Mouse (Mus musculus) gastrocnemius, adult 2 months (tissue): ENCODE data around the gene Casc1. TPM values are rescaled to one million over a fixed set of nuclear protein-coding genes. Genes with fewer than 3 reads are reported as not detected.

Experiments
- DNase-seq: peaks from one replicate; pipeline ENCODE4 v3.0.0; 2022
- H3K27ac ChIP-seq: fragments of 200-600 bp; 2 replicates; pipeline ENCODE4 v1.8.1; 2022; ENCODE audit warnings: mild to moderate bottlenecking
- H3K4me3 ChIP-seq: fragments of 200-600 bp; 2 replicates; pipeline ENCODE4 v1.8.1; 2022; ENCODE audit warnings: mild to moderate bottlenecking, moderate library complexity
- CTCF ChIP-seq: fragments of 200-600 bp; IDR thresholded peaks from 2 replicates; pipeline ENCODE4 v1.8.1; 2022; ENCODE audit warnings: antibody characterized with exemption, mild to moderate bottlenecking, moderate library complexity
- intact Hi-C: fragments of 180-260 bp; cut with DNase I; formaldehyde crosslinking; loops from one replicate; pipeline ENCODE4 v1.15.1; 2025
- total RNA-seq, 2 experiments: library from RNA; stranded (reverse); gene quantifications; 2 replicates each; pipeline ENCODE4 v1.2.3; 2021

Gene Casc1
- total RNA-seq, 2 experiments from 2014 or later: 0.18 to 0.36 TPM

DNA sequence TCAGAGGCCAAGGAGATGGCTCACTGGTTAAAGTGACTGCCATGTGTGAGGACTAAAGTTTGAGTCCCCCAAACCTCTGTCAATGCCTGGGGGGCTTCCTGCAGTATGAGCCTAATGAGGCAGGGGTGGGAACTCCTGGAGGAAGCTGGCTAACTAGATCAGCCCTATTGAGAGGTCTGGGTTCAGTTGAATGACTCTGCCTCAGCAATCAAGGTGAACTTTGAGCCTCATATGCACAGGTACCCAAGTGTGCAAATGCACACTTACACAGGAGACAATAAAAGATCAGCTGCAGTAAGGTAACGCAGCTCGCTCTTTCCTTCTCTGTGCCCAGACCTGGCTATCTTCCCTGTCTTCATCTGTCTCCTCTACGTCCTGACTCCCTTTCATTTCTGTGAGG, 17.8 kb downstream of the Casc1 start:
- no peak for TF ChIP-seq CTCF
- intact Hi-C loops: no loop called here
- DNase-seq: no peak
- Histone ChIP-seq H3K27ac (no peak overlapping the region), H3K4me3 (no peak overlapping the region)

DNA sequence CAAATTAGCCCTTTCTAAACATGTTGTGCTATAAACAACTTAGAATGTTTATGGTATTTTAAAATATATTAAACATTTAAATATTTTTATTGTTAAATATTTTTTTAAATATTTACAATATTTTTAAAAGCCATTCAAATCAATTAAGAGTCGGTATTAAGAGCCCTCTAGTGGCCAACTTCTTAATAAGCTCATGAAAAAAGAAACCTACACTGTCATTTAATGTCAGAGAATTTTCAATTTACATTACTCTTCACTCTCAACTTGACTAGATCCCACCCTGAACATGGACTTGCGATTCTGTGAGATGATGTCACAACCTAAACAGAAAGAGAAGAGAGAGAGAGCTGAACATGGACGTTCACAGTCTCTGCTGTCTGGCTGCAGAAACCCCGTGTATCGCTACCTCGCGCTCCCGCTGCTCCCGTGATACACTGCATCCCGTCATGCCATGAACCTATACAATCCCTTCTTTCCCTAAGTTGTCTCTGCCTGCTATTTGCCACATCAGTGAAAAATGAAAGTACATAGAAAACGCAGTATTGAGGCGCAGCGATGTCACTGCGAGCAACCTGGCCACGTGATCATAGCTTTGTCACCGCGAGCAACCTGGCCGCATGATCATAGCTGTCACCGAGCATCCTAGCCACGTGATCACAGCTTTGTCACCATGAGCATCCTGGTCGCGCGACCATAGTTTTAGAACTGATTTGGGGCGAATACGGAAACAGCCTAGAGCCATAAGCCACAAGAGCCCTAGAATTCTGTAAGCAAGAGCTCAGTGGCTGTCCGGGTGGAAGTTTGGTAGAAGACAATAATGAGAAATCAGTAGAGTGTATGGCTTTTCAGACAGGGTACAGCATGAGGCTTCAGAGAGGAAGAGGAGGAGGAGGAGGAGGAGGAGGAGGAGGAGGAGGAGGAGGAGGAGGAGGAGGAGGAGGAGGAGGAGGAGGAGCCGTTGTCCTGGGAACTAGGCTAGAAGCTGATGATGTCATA, 23.4 kb downstream of the Casc1 start:
- DNase-seq: no peak
- intact Hi-C loops: loop anchor here (1.0 kb wide), 1 partner anchor 99 kb away; no protein-coding TSS in a partner anchor
- TF ChIP-seq CTCF: peak; percentile 76
- peak overlapping the region; percentile 67 for H3K4me3 ChIP-seq
- peak overlapping the region; percentile 12; the same call in 1 of the 2 replicates for H3K27ac ChIP-seq

DNA sequence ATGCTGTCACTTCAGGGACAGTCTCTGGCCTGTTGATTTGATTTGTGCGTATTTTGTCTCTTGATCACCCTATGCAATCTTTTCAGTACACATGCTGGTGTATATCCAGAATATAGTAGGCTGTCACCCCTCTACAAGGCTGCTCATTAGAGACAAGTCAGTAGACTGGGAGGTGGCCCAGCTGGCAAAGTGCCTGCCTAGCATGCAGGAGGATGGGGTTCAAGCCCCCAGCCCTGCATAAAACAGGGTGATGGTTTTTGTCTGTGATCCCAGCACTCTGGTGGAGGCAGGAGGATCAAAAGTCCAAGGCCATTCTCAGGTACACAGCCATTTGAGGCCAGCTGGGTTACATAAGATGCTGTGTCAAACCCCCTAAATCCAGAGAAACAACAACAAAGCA, 24.7 kb downstream of the Casc1 start:
- no peak overlapping the region for H3K27ac ChIP-seq
- no peak for TF ChIP-seq CTCF
- DNase-seq: no peak
- intact Hi-C loops: no loop called here
- no peak overlapping the region for H3K4me3 ChIP-seq

DNA sequence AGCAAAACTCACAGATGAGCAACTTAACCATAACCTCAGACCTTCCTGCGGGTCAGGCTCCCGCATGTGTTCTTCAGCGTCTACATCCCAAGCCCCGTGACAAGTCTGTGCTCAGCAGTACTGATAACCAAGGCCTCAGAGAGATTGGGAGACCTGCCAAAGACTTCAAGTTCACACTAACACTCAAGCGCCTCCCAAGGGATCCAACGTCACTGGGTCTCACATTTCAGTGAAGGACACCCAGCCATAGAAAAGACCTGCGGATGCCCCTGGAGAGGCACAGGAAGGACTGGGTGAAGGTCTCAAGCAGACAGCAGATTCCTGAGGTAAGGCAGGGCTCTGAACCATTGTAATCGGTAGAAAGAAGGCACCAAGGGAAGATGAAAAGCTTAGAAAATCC, 28.8 kb downstream of the Casc1 start:
- peak overlapping the region; percentile 73 for H3K27ac ChIP-seq
- intact Hi-C loops: no loop called here
- peak overlapping the region; percentile 47 for H3K4me3 ChIP-seq

GRCm38 (mm10) chr6:145179665-145180064, 31.1 kb downstream of the Casc1 start:
- no peak overlapping the region for H3K4me3 ChIP-seq
- no peak overlapping the region for H3K27ac ChIP-seq
- DNase-seq: peak; percentile 59
- peak; percentile 77 for TF ChIP-seq CTCF
- intact Hi-C loops: no loop called here

More for the DNA sequence above, 28.8 kb downstream of the Casc1 start:
- TF ChIP-seq CTCF: no peak
- DNase-seq: peak; percentile 63

DNA sequence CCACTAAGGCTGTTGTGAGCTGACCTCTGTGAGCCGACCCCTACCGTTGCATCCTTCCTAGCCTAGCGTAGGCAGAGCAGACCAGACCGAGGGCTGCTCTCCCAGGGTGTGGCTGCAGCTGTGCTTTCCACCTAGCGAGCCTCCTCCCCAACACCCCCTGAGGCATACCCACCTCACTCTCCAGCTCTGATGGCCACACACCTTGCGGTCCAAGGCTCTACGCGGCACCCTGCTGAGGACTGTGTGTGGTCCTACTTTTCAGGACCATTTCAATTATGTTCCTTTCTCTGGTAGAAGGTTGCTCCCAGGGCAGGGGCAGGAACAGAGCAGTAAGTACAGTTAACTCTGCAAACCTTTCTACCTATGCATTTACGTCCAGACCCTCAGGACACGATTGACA, 34.3 kb downstream of the Casc1 start:
- intact Hi-C loops: no loop called here
- no peak overlapping the region for H3K27ac ChIP-seq
- TF ChIP-seq CTCF: no peak
- H3K4me3 ChIP-seq: no peak overlapping the region
- no peak for DNase-seq

GRCm38 (mm10) chr6:145175571-145175981, 35.2 kb downstream of the Casc1 start:
- H3K4me3 ChIP-seq: no peak overlapping the region
- intact Hi-C loops: no loop called here
- no peak for TF ChIP-seq CTCF
- no peak overlapping the region for H3K27ac ChIP-seq
- DNase-seq: no peak

- TF ChIP-seq CTCF: no peak
- DNase-seq: peak; percentile 82
- peak overlapping the region; percentile 35; the same call in 1 of the 2 replicates for H3K27ac ChIP-seq
- intact Hi-C loops: no loop called here
- peak overlapping the region; percentile 40 for H3K4me3 ChIP-seq
Observed at GRCm38 (mm10) chr6:145173781-145174191, 37.0 kb downstream of the Casc1 start.

- Histone ChIP-seq H3K4me3 (no peak overlapping the region), H3K27ac (no peak overlapping the region)
- DNase-seq: no peak
- intact Hi-C loops: no loop called here
- no peak for TF ChIP-seq CTCF
Observed at GRCm38 (mm10) chr6:145171892-145172606, 38.8 kb downstream of the Casc1 start.

- intact Hi-C loops: no loop called here
- Histone ChIP-seq H3K27ac (no peak overlapping the region), H3K4me3 (no peak overlapping the region)
- no peak for DNase-seq
- TF ChIP-seq CTCF: no peak
Observed at GRCm38 (mm10) chr6:145160581-145160980, 50.2 kb downstream of the Casc1 start.

DNA sequence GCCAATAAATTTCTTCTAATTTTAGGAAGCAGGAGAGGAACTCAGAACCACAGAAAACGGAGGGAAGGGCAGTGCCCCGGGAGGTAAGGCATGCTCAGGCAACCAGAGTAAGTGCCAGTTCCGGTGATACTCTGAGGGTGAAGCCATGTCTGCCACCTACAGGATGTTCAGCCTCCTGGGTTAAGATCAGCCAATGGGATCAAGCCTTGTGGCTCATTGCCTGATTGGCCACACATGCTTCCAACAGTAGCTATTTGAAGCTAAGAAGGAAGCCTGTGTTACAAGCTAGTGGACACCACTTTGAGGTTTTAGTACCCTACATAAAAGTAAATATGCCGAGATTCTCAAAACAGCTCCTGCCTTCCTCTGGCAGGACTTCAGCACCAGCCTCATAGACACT, 52.2 kb downstream of the Casc1 start:
- Histone ChIP-seq H3K4me3 (no peak overlapping the region), H3K27ac (no peak overlapping the region)
- DNase-seq: no peak
- peak; percentile 21; the same call in 1 of the 2 replicates for TF ChIP-seq CTCF
- intact Hi-C loops: no loop called here

DNA sequence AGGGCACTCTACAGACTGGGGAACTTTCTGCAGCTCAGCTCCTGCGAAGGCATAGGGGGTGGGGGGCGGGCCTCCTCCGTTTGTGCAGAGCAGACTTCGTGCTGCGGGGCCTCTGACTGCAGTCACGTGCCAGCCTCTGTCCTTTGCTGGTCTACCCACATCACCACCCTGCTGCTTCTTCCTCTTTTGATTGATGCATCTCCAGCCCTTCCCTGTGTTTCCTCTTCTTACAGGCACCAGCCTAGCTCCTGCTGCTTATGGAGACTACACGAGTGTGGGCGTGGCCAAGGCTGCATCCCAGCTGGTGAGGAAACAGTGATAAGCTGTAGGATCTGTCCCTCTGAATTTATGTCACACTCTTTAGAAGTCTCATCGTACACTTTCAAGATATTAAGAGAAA, 61.8 kb downstream of the Casc1 start:
- no peak overlapping the region for H3K27ac ChIP-seq
- intact Hi-C loops: no loop called here
- TF ChIP-seq CTCF: no peak
- DNase-seq: no peak
- H3K4me3 ChIP-seq: no peak overlapping the region

DNA sequence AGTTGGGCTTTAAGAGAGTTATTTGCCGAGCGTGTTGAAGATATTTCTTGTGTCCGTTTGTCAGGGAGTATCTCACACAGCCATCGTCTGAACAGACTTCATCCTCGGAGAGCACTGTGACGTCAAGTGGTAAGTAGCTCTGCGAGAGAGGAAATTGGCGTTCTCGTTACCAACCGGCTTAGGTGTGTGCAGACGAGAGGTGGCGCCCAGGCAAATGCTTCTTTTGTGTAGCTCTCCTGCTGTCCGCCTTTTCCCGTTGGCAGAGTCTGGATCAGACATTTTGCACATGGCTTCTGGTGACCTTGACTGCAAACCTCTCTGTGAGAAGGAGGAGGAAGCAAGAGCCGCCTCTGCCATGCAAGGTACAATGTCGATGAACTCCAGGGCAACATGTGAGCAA, 63.1 kb downstream of the Casc1 start:
- intact Hi-C loops: no loop called here
- Histone ChIP-seq H3K4me3 (no peak overlapping the region), H3K27ac (no peak overlapping the region)
- TF ChIP-seq CTCF: no peak
- no peak for DNase-seq
